Mouse (Mus musculus) v-Abl transformed pro-B cells (cell line): ENCODE results near the gene Tex22.

Source experiments
- in situ Hi-C, 2 experiments: fragments of 400-800 bp; cut with MboI; formaldehyde crosslinking; loops; one replicate each; pipeline ENCODE4 v1.15.1; 2025; ENCODE audit not compliant: unreplicated experiment in 2 of 2

Tex22 gene

GRCm38 (mm10) chr12:113051628-113052403 is 22.5 kb upstream of the Tex22 start:
- in situ Hi-C loops: no loop called here

- in situ Hi-C loops: no loop called here
These were observed 18.2 kb upstream of the Tex22 start for GRCm38 (mm10) chr12:113056089-113056488.

GRCm38 (mm10) chr12:113060178-113060577 is 14.1 kb upstream of the Tex22 start:
- in situ Hi-C loops: loop anchor here in 1 of 2 experiments (5.0 kb wide), 1 partner anchor 53 kb away; no protein-coding TSS in a partner anchor

GRCm38 (mm10) chr12:113061606-113062005 is 12.7 kb upstream of the Tex22 start:
- in situ Hi-C loops: loop anchor here in 1 of 2 experiments (5.0 kb wide), 1 partner anchor 54 kb away; no protein-coding TSS in a partner anchor

GRCm38 (mm10) chr12:113062201-113062600 is 12.1 kb upstream of the Tex22 start:
- in situ Hi-C loops: loop anchor here in 1 of 2 experiments (5.0 kb wide), 1 partner anchor 55 kb away; no protein-coding TSS in a partner anchor

- in situ Hi-C loops: loop anchor here in 1 of 2 experiments (5.0 kb wide), 1 partner anchor 56 kb away; no protein-coding TSS in a partner anchor
These were observed 10.6 kb upstream of the Tex22 start for GRCm38 (mm10) chr12:113063700-113064099.

- in situ Hi-C loops: no loop called here
These were observed 6.3 kb upstream of the Tex22 start for GRCm38 (mm10) chr12:113068002-113068401.

- in situ Hi-C loops: no loop called here
These were observed 4.9 kb upstream of the Tex22 start for GRCm38 (mm10) chr12:113069389-113069788.

GRCm38 (mm10) chr12:113071321-113071720 is 3.0 kb upstream of the Tex22 start:
- in situ Hi-C loops: no loop called here

- in situ Hi-C loops: no loop called here
These were observed 2.5 kb upstream of the Tex22 start for GRCm38 (mm10) chr12:113071827-113072226.

GRCm38 (mm10) chr12:113073420-113074328 is 628 bp upstream of the Tex22 start:
- in situ Hi-C loops: no loop called here

GRCm38 (mm10) chr12:113075063-113075454 is 757 bp downstream of the Tex22 start:
- in situ Hi-C loops: no loop called here

- in situ Hi-C loops: no loop called here
These were observed 1.2 kb downstream of the Tex22 start for GRCm38 (mm10) chr12:113075486-113075885.

- in situ Hi-C loops: no loop called here
These were observed 13.0 kb downstream of the Tex22 start for GRCm38 (mm10) chr12:113087276-113087675.

- in situ Hi-C loops: no loop called here
These were observed 13.7 kb downstream of the Tex22 start for GRCm38 (mm10) chr12:113088026-113088425.

GRCm38 (mm10) chr12:113089107-113089506 is 14.8 kb downstream of the Tex22 start:
- in situ Hi-C loops: no loop called here

- in situ Hi-C loops: no loop called here
These were observed 15.8 kb downstream of the Tex22 start for GRCm38 (mm10) chr12:113090053-113090452.

- in situ Hi-C loops: loop anchor here in 1 of 2 experiments (5.0 kb wide), 1 partner anchor 90 kb away; no protein-coding TSS in a partner anchor
These were observed 22.7 kb downstream of the Tex22 start for GRCm38 (mm10) chr12:113097040-113097439.

GRCm38 (mm10) chr12:113097749-113098281 is 23.5 kb downstream of the Tex22 start, which contains the start of gene Mta1:
TSS of gene Mta1 (plus strand) at chr12:113098278.
- in situ Hi-C loops: loop anchor here in 1 of 2 experiments (5.0 kb wide), 1 partner anchor 91 kb away; no protein-coding TSS in a partner anchor

- in situ Hi-C loops: loop anchor here in 1 of 2 experiments (5.0 kb wide), 1 partner anchor 91 kb away; no protein-coding TSS in a partner anchor
These were observed 24.3 kb downstream of the Tex22 start for GRCm38 (mm10) chr12:113098530-113099151.
